Comparison of ENCODE assay signal across 10 mouse cellular contexts in genomic region chr1:44064625-44065024, GRCm38 (mm10). TPM values are rescaled to one million over a fixed set of nuclear protein-coding genes. Genes with fewer than 3 reads are reported as not detected.
A peak's percentile ranks its signal among the peaks of the same experiment; 100 is the strongest.
DNase-seq lines count a peak whose midpoint lies in the region; ATAC-seq and TF ChIP-seq lines count a peak whose summit lies in the region.
"Had no signal": no experiment of that assay in that cellular context is flagged by ENCODE, and none has a peak within 500 bp of the region (broad histone marks: within the 10 kb centered on the region; RNA-seq: fewer than 3 reads in every experiment).

No protein-coding gene starts in this region.

- peak; percentile 46 for DNase-seq in liver
- no peak for DNase-seq in liver, embryonic 11.5 days (ENCODE audit: low spot score)
- peak; percentile 57 for DNase-seq in T-cell, adult 2 months (ENCODE audit: low spot score)
- DNase-seq in embryo, embryonic 11 days, result peak; percentile 45
- DNase-seq in left cerebral cortex, postnatal 4 days, result peak; percentile 32
- DNase-seq in right cerebral cortex, adult 18-20 months, result peak; percentile 50

- ATAC-seq in liver, embryonic 11.5 days (replicated peaks; ENCODE audit: low FRiP score), result no peak
- ATAC-seq in intestine, postnatal 0 days, result no peak
- ATAC-seq in forebrain, embryonic 15.5 days (replicated peaks), result no peak

- H3K36me3 ChIP-seq in liver, embryonic 11.5 days (ENCODE audit: control insufficient read depth, insufficient read depth, low read length), result no peaks in the 10 kb centered on the region
- no peaks in the 10 kb centered on the region for H3K36me3 ChIP-seq in intestine, postnatal 0 days (ENCODE audit: control insufficient read depth, insufficient read depth)
- H3K36me3 ChIP-seq in forebrain, embryonic 15.5 days, result no peaks in the 10 kb centered on the region

- no peak overlapping the region for H3K4me2 ChIP-seq in liver, embryonic 11.5 days
- no peak overlapping the region for H3K4me2 ChIP-seq in intestine, postnatal 0 days (replicated peaks; ENCODE audit: low read depth)
- H3K4me2 ChIP-seq in forebrain, embryonic 15.5 days (replicated peaks), result no peak overlapping the region

- no peaks in the 10 kb centered on the region for H3K27me3 ChIP-seq in liver, embryonic 11.5 days (replicated peaks; ENCODE audit: control insufficient read depth, insufficient read depth, low read length)
- H3K27me3 ChIP-seq in intestine, postnatal 0 days (replicated peaks; ENCODE audit: control insufficient read depth, insufficient read depth, low read length), result no peaks in the 10 kb centered on the region
- H3K27me3 ChIP-seq in forebrain, embryonic 15.5 days, result no peaks in the 10 kb centered on the region

- intact Hi-C loops in left cerebral cortex, postnatal 4 days (cut with DNase I), result no loop called here

- 0% methylated on average over 1 of the region's 1 CpGs for WGBS in liver, embryonic 11.5 days
- 8% methylated on average over 1 of the region's 1 CpGs for WGBS in intestine, postnatal 0 days
- WGBS in forebrain, embryonic 15.5 days, result 0% methylated on average over 1 of the region's 1 CpGs

- TF ChIP-seq CTCF in intestine, postnatal 0 days (IDR thresholded peaks at IDR 0.05; ENCODE audit: low read depth), result peak; percentile 77

- no peak overlapping the region for H3K9ac ChIP-seq in liver, embryonic 11.5 days (ENCODE audit: low read depth, low read length)
- no peak overlapping the region for H3K9ac ChIP-seq in intestine, postnatal 0 days (ENCODE audit: low read depth, low read length)
- no peak overlapping the region for H3K9ac ChIP-seq in forebrain, embryonic 15.5 days (replicated peaks)

- H3K27ac ChIP-seq in liver, embryonic 11.5 days (ENCODE audit: low read depth, low read length), result no peak overlapping the region
- H3K27ac ChIP-seq in intestine, postnatal 0 days (ENCODE audit: low read depth, low read length), result no peak overlapping the region
- no peak overlapping the region for H3K27ac ChIP-seq in forebrain, embryonic 15.5 days (replicated peaks)

- H3K4me1 ChIP-seq in liver, embryonic 11.5 days (replicated peaks; ENCODE audit: control insufficient read depth, insufficient read depth, low read length), result no peaks in the 10 kb centered on the region
- H3K4me1 ChIP-seq in intestine, postnatal 0 days (replicated peaks; ENCODE audit: control insufficient read depth, insufficient read depth, low read length), result no peaks in the 10 kb centered on the region
- H3K4me1 ChIP-seq in forebrain, embryonic 15.5 days, result no peaks in the 10 kb centered on the region

- H3K4me3 ChIP-seq in liver, embryonic 11.5 days (ENCODE audit: low read depth, low read length), result no peak overlapping the region
- no peak overlapping the region for H3K4me3 ChIP-seq in intestine, postnatal 0 days (ENCODE audit: low read depth, low read length)
- H3K4me3 ChIP-seq in forebrain, embryonic 15.5 days, result no peak overlapping the region
- H3K4me3 ChIP-seq: erythroblast, embryonic 14.5 days; myocyte had no signal

- no peaks in the 10 kb centered on the region for H3K9me3 ChIP-seq in liver, embryonic 11.5 days (ENCODE audit: control insufficient read depth, low read length)
- no peaks in the 10 kb centered on the region for H3K9me3 ChIP-seq in intestine, postnatal 0 days (ENCODE audit: control insufficient read depth)
- no peaks in the 10 kb centered on the region for H3K9me3 ChIP-seq in forebrain, embryonic 15.5 days

RNA-seq across cellular contexts. Expression of gene Gm8251, which starts 2.9 kb away (rescaled TPM):
- 0.09 and 0.21 TPM in 2 replicates for polyA plus RNA-seq in liver, embryonic 11.5 days (2014; fragmentation: Nextera tagmentation; extraction: Ambion mirVana)
- polyA plus RNA-seq in intestine, postnatal 0 days (2015; fragmentation: Nextera tagmentation; extraction: Ambion mirVana), result 0.03 TPM in 1 of 2 replicates, not detected in the other
- total RNA-seq in left cerebral cortex, postnatal 4 days (2021), result not detected
- polyA plus RNA-seq in forebrain, embryonic 15.5 days (2015; fragmentation: Nextera tagmentation; extraction: Ambion mirVana), result 0.13 and 0.18 TPM in 2 replicates
- polyA plus RNA-seq: myocyte had no signal

RNA-seq across cellular contexts. Expression of gene Tex30, which starts 37.6 kb away (rescaled TPM):
- polyA plus RNA-seq in liver, embryonic 11.5 days (2014; fragmentation: Nextera tagmentation; extraction: Ambion mirVana), result 123 and 133 TPM in 2 replicates
- 37.0 and 39.0 TPM in 2 replicates for polyA plus RNA-seq in intestine, postnatal 0 days (2015; fragmentation: Nextera tagmentation; extraction: Ambion mirVana)
- total RNA-seq in left cerebral cortex, postnatal 4 days (2021), result 10 to 100 TPM in 1 of 2 experiments, 1 to 10 TPM in 1; 10.0 to 11.0 TPM
- 68.3 and 75.9 TPM in 2 replicates for polyA plus RNA-seq in forebrain, embryonic 15.5 days (2015; fragmentation: Nextera tagmentation; extraction: Ambion mirVana)

RNA-seq across cellular contexts. Expression of gene Mettl21c, which starts 44.8 kb away (rescaled TPM):
- 0.04 and 0.68 TPM in 2 replicates for polyA plus RNA-seq in liver, embryonic 11.5 days (2014; fragmentation: Nextera tagmentation; extraction: Ambion mirVana)
- 0.16 and 0.31 TPM in 2 replicates for polyA plus RNA-seq in intestine, postnatal 0 days (2015; fragmentation: Nextera tagmentation; extraction: Ambion mirVana)
- total RNA-seq in left cerebral cortex, postnatal 4 days (2021), result 1 to 10 TPM in 1 of 2 experiments, under 1 TPM in 1; 0.97 to 2.0 TPM
- polyA plus RNA-seq in forebrain, embryonic 15.5 days (2015; fragmentation: Nextera tagmentation; extraction: Ambion mirVana), result 1.4 and 2.1 TPM in 2 replicates
- polyA plus RNA-seq: erythroblast, embryonic 14.5 days had no signal

RNA-seq across cellular contexts. Expression of gene Kdelc1, which starts 54.0 kb away (rescaled TPM):
- polyA plus RNA-seq in liver, embryonic 11.5 days (2014; fragmentation: Nextera tagmentation; extraction: Ambion mirVana), result 48.8 and 53.8 TPM in 2 replicates
- 13.2 and 14.7 TPM in 2 replicates for polyA plus RNA-seq in intestine, postnatal 0 days (2015; fragmentation: Nextera tagmentation; extraction: Ambion mirVana)
- total RNA-seq in left cerebral cortex, postnatal 4 days (2021), result 10 to 100 TPM; 14.3 to 14.9 TPM
- 29.0 and 31.8 TPM in 2 replicates for polyA plus RNA-seq in forebrain, embryonic 15.5 days (2015; fragmentation: Nextera tagmentation; extraction: Ambion mirVana)

RNA-seq across cellular contexts. Expression of gene Bivm, which starts 54.1 kb away (rescaled TPM):
- polyA plus RNA-seq in liver, embryonic 11.5 days (2014; fragmentation: Nextera tagmentation; extraction: Ambion mirVana), result 13.1 and 13.3 TPM in 2 replicates
- 7.4 and 7.6 TPM in 2 replicates for polyA plus RNA-seq in intestine, postnatal 0 days (2015; fragmentation: Nextera tagmentation; extraction: Ambion mirVana)
- 10 to 100 TPM; 51.7 to 55.0 TPM for total RNA-seq in left cerebral cortex, postnatal 4 days (2021)
- 31.5 and 32.0 TPM in 2 replicates for polyA plus RNA-seq in forebrain, embryonic 15.5 days (2015; fragmentation: Nextera tagmentation; extraction: Ambion mirVana)
